Mouse (Mus musculus): ENCODE data around the gene Dennd5a.

DNA sequence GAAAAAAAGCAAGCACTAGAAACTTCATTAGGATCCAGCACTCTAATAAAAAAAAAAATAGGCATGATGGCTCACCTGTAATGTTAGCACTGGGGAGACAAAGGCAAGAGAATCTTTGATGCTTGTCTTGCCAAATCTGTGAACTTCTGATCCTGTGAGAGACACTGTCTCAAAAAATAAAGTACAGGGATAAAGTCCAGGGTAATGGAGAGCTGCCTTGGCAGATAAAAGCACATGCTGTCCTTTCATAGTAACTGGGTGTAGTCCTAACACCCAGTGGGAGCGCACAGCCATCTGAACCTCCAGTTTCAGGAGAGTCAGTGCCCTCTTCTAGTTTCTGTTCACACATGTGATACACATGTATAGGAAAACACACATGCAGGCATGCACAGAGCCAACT, 31.0 kb upstream of the Dennd5a start:
- TF ChIP-seq POLR2A (IDR thresholded peaks at IDR 0.05; ENCODE audit: extremely low read depth, insufficient read depth, low read length) (no peak), CTCF (IDR thresholded peaks at IDR 0.05; ENCODE audit: low read depth, low read length) (no peak)

Data from liver, adult 2 months (tissue).